Mouse (Mus musculus) hindbrain, embryonic 11.5 days (tissue): Measurements from ENCODE around the gene Arl6ip4. TPM values are rescaled to one million over a fixed set of nuclear protein-coding genes. Genes with fewer than 3 reads are reported as not detected.

Source experiments
- ATAC-seq: fragments of 200-750 bp; cut with Nextera tagmentation; 2 replicates; pipeline ENCODE4 v1.8.0; 2017; ENCODE audit warnings: mild to moderate bottlenecking, moderate TSS enrichment, moderate library complexity; ENCODE audit not compliant: low FRiP score
- DNase-seq: peaks from one replicate; pipeline ENCODE4 v3.0.0-alpha.2; 2015; ENCODE audit warnings: low spot score
- H3K27ac ChIP-seq: fragments of 300-500 bp; sonication (generic); 2 replicates; pipeline ENCODE4 v1.5.1; 2014; ENCODE audit warnings: mild to moderate bottlenecking, low read depth, low read length
- H3K27me3 ChIP-seq: fragments of 300-500 bp; sonication (generic); 2 replicates; pipeline ENCODE4 v1.6.1; 2014; ENCODE audit warnings: mild to moderate bottlenecking, low read length, moderate library complexity, mixed read lengths; ENCODE audit not compliant: control insufficient read depth, insufficient read depth
- H3K36me3 ChIP-seq: fragments of 300-500 bp; sonication (generic); 2 replicates; pipeline ENCODE4 v1.6.1; 2014; ENCODE audit warnings: mild to moderate bottlenecking, low read length, moderate library complexity, mixed read lengths; ENCODE audit not compliant: control insufficient read depth, insufficient read depth
- H3K4me1 ChIP-seq: fragments of 300-500 bp; sonication (generic); replicated peaks from 2 replicates; pipeline ENCODE4 v1.6.1; 2014; ENCODE audit warnings: low read length, mixed read lengths; ENCODE audit not compliant: control insufficient read depth, insufficient read depth
- H3K4me2 ChIP-seq: fragments of 300-500 bp; sonication (generic); replicated peaks from 2 replicates; pipeline ENCODE4 v1.6.1; 2014; ENCODE audit warnings: mild to moderate bottlenecking, low read depth, low read length
- H3K4me3 ChIP-seq: fragments of 300-500 bp; sonication (generic); 2 replicates; pipeline ENCODE4 v1.5.1; 2014; ENCODE audit warnings: low read depth, low read length
- H3K9ac ChIP-seq: fragments of 300-500 bp; sonication (generic); 2 replicates; pipeline ENCODE4 v1.6.1; 2014; ENCODE audit warnings: low read depth, low read length
- H3K9me3 ChIP-seq: fragments of 300-500 bp; sonication (generic); 2 replicates; pipeline ENCODE4 v1.6.1; 2016; ENCODE audit warnings: low read length; ENCODE audit not compliant: control insufficient read depth
- WGBS: fragments of 180-500 bp; shearing (Covaris S2); extraction: QIAGEN DNeasy Blood & Tissue Kit; methylation state at CpG from one replicate; pipeline ENCODE4 v1.1.7; 2014; 5-methylcytosine and 5-hydroxymethylcytosine counted together
- polyA plus RNA-seq: library from polyadenylated mRNA; unstranded; fragments of >200 nt; fragmentation: Nextera tagmentation; extraction: Ambion mirVana; gene quantifications from 2 replicates; pipeline ENCODE4 v1.2.1, GENCODE M21; 2014

Arl6ip4 gene
- polyA plus RNA-seq, 1 experiment from 2014 or later, result 91.5 TPM

GRCm38 (mm10) chr5:124100128-124101044, 15.5 kb upstream of the Arl6ip4 start:
- DNase-seq, result no peak
- no peaks in the 10 kb centered on the region for H3K9me3 ChIP-seq
- WGBS, result 92% methylated on average over 11 of the region's 11 CpGs

GRCm38 (mm10) chr5:124102326-124102725, 13.6 kb upstream of the Arl6ip4 start:
- H3K36me3 ChIP-seq, result no peaks in the 10 kb centered on the region
- ATAC-seq, result no peak
- no peak overlapping the region for H3K9ac ChIP-seq
- WGBS, result 87% methylated on average over 6 of the region's 6 CpGs
- H3K27ac ChIP-seq, result no peak overlapping the region
- H3K27me3 ChIP-seq, result no peaks in the 10 kb centered on the region
- no peaks in the 10 kb centered on the region for H3K4me1 ChIP-seq
- no peaks in the 10 kb centered on the region for H3K9me3 ChIP-seq
- no peak overlapping the region for H3K4me3 ChIP-seq
- no peak for DNase-seq
- no peak overlapping the region for H3K4me2 ChIP-seq

More at GRCm38 (mm10) chr5:124100128-124101044, 15.5 kb upstream of the Arl6ip4 start:
- Histone ChIP-seq H3K9ac (no peak overlapping the region), H3K4me2 (no peak overlapping the region), H3K4me3 (no peak overlapping the region), H3K4me1 (peaks cover 4% of the 10 kb centered on the region), H3K27ac (no peak overlapping the region), H3K27me3 (0 out of 2 replicates have a peak, but pooled peaks cover 1% of the 10 kb centered on the region), H3K36me3 (no peaks in the 10 kb centered on the region)
- ATAC-seq, result no peak

GRCm38 (mm10) chr5:124103020-124103419, 12.9 kb upstream of the Arl6ip4 start:
- DNase-seq (no peak), ATAC-seq (no peak)
- Histone ChIP-seq H3K9me3 (no peaks in the 10 kb centered on the region), H3K36me3 (no peaks in the 10 kb centered on the region), H3K9ac (no peak overlapping the region), H3K4me2 (no peak overlapping the region), H3K4me1 (no peaks in the 10 kb centered on the region), H3K27ac (no peak overlapping the region), H3K4me3 (no peak overlapping the region), H3K27me3 (no peaks in the 10 kb centered on the region)
- WGBS, result 83% methylated on average over 3 of the region's 3 CpGs

- no peak for ATAC-seq
- 92% methylated on average over 9 of the region's 9 CpGs for WGBS
- no peak for DNase-seq
These were observed 12.3 kb upstream of the Arl6ip4 start for GRCm38 (mm10) chr5:124103552-124103951.

GRCm38 (mm10) chr5:124111077-124111741, 4.7 kb upstream of the Arl6ip4 start:
- WGBS, result 29% methylated on average over 17 of the region's 17 CpGs
- Histone ChIP-seq H3K9ac (peak overlapping the region; percentile 72), H3K36me3 (no peaks in the 10 kb centered on the region), H3K27ac (peak overlapping the region; percentile 71; the same call in 1 of the 2 replicates), H3K27me3 (no peaks in the 10 kb centered on the region), H3K9me3 (no peaks in the 10 kb centered on the region), H3K4me1 (peaks cover 7% of the 10 kb centered on the region), H3K4me3 (peak overlapping the region; percentile 72), H3K4me2 (peak overlapping the region; percentile 85)
- ATAC-seq (no peak), DNase-seq (peak; percentile 61)

More at GRCm38 (mm10) chr5:124103552-124103951, 12.3 kb upstream of the Arl6ip4 start:
- no peak overlapping the region for H3K9ac ChIP-seq
- no peak overlapping the region for H3K27ac ChIP-seq
- no peak overlapping the region for H3K4me3 ChIP-seq
- H3K9me3 ChIP-seq, result no peaks in the 10 kb centered on the region
- H3K27me3 ChIP-seq, result no peaks in the 10 kb centered on the region
- no peaks in the 10 kb centered on the region for H3K4me1 ChIP-seq
- no peaks in the 10 kb centered on the region for H3K36me3 ChIP-seq
- H3K4me2 ChIP-seq, result no peak overlapping the region

- Histone ChIP-seq H3K4me3 (peak within 1 kb of the TSS; percentile 72), H3K9me3 (no peaks in the 10 kb centered on the region), H3K4me2 (peak within 1 kb of the TSS; percentile 85), H3K27me3 (no peaks in the 10 kb centered on the region), H3K4me1 (peaks cover 11% of the 10 kb centered on the region), H3K27ac (peak within 1 kb of the TSS; percentile 71), H3K9ac (peak within 1 kb of the TSS; percentile 72), H3K36me3 (no peaks in the 10 kb centered on the region)
- WGBS, result under 1% methylated on average over 66 of the region's 66 CpGs
- peak; percentile 97 for DNase-seq
- peak; percentile 97 for ATAC-seq
These were observed 4.0 kb upstream of the Arl6ip4 start, which contains the start of gene Ogfod2 for GRCm38 (mm10) chr5:124111742-124112497. Ogfod2 (plus strand) TSS chr5:124112297.

- H3K4me1 ChIP-seq, result peaks cover 14% of the 10 kb centered on the region
- H3K4me2 ChIP-seq, result peak overlapping the region; percentile 85
- H3K27ac ChIP-seq, result peak overlapping the region; percentile 47
- H3K27me3 ChIP-seq, result no peaks in the 10 kb centered on the region
- 3% methylated on average over 18 of the region's 18 CpGs for WGBS
- H3K9me3 ChIP-seq, result no peaks in the 10 kb centered on the region
- H3K36me3 ChIP-seq, result no peaks in the 10 kb centered on the region
- H3K4me3 ChIP-seq, result peak overlapping the region; percentile 72
- DNase-seq, result no peak
- peak overlapping the region; percentile 72 for H3K9ac ChIP-seq
- no peak for ATAC-seq
These were observed 3.4 kb upstream of the Arl6ip4 start for GRCm38 (mm10) chr5:124112531-124112930.

GRCm38 (mm10) chr5:124113030-124113429, 2.9 kb upstream of the Arl6ip4 start:
- DNase-seq, result peak; percentile 68

More at GRCm38 (mm10) chr5:124113030-124113429, 2.9 kb upstream of the Arl6ip4 start:
- 23% methylated on average over 14 of the region's 14 CpGs for WGBS
- Histone ChIP-seq H3K36me3 (0 out of 2 replicates have a peak, but pooled peaks cover 3% of the 10 kb centered on the region), H3K27me3 (no peaks in the 10 kb centered on the region), H3K4me2 (peak overlapping the region; percentile 85), H3K9me3 (no peaks in the 10 kb centered on the region), H3K4me1 (peaks cover 14% of the 10 kb centered on the region), H3K9ac (peak overlapping the region; percentile 72), H3K27ac (peak overlapping the region; percentile 47; the same call in 1 of the 2 replicates), H3K4me3 (peak overlapping the region; percentile 72)
- ATAC-seq, result no peak
